8 mouse cellular contexts compared by ENCODE assay signal in genomic region chr7:66839463-66840007, GRCm38 (mm10). TPM values are rescaled to one million over a fixed set of nuclear protein-coding genes. Genes with fewer than 3 reads are reported as not detected.
A peak's percentile ranks its signal among the peaks of the same experiment; 100 is the strongest.
DNase-seq lines count a peak whose midpoint lies in the region; ATAC-seq lines count a peak whose summit lies in the region.

TSS of gene Adamts17 (plus strand) at chr7:66839735.

- peaks cover 11% of the 10 kb centered on the region; the same call in 1 of the 2 replicates for H3K27me3 ChIP-seq in forebrain, embryonic 11.5 days (ENCODE audit: control insufficient read depth, insufficient read depth, low read length)
- 0 out of 2 replicates have a peak, but pooled peaks cover 6% of the 10 kb centered on the region for H3K27me3 ChIP-seq in heart, embryonic 15.5 days
- H3K27me3 ChIP-seq in liver, embryonic 12.5 days (replicated peaks): peaks cover 66% of the 10 kb centered on the region
- no peaks in the 10 kb centered on the region for H3K27me3 ChIP-seq in stomach, embryonic 14.5 days (ENCODE audit: control insufficient read depth, insufficient read depth, low read length)

- peak; percentile 94 for DNase-seq in forebrain, embryonic 11.5 days (ENCODE audit: low spot score)
- DNase-seq in kidney, postnatal 14 days: peak; percentile 95
- DNase-seq in natural killer cell, adult 2 months (ENCODE audit: low spot score in 2 of 2): peak; percentile 82 to 87

- H3K4me1 ChIP-seq in brown adipose tissue, adult 24 weeks (ENCODE audit: control insufficient read depth, insufficient read depth, insufficient read length, low read length): no peaks in the 10 kb centered on the region
- H3K4me1 ChIP-seq in forebrain, embryonic 11.5 days (replicated peaks; ENCODE audit: control insufficient read depth, insufficient read depth, low read length): peaks cover 4% of the 10 kb centered on the region; the same call in 1 of the 2 replicates
- peaks cover 33% of the 10 kb centered on the region for H3K4me1 ChIP-seq in heart, embryonic 15.5 days (replicated peaks)
- peaks cover 10% of the 10 kb centered on the region; the same call in 1 of the 2 replicates for H3K4me1 ChIP-seq in liver, embryonic 12.5 days
- peaks cover 15% of the 10 kb centered on the region; the same call in 1 of the 2 replicates for H3K4me1 ChIP-seq in stomach, embryonic 14.5 days (ENCODE audit: control insufficient read depth, insufficient read depth, low read length)

- H3K9ac ChIP-seq in forebrain, embryonic 11.5 days (ENCODE audit: low read length): peak within 1 kb of the TSS; percentile 48
- H3K9ac ChIP-seq in heart, embryonic 15.5 days: peak within 1 kb of the TSS; percentile 70
- H3K9ac ChIP-seq in liver, embryonic 12.5 days: peak within 1 kb of the TSS; percentile 52; the same call in 1 of the 2 replicates
- H3K9ac ChIP-seq in stomach, embryonic 14.5 days (replicated peaks; ENCODE audit: low read depth, low read length): peak within 1 kb of the TSS; percentile 32

- under 1% methylated on average over 30 of the region's 30 CpGs for WGBS in forebrain, embryonic 11.5 days
- under 1% methylated on average over 30 of the region's 30 CpGs for WGBS in heart, embryonic 15.5 days
- under 1% methylated on average over 30 of the region's 30 CpGs for WGBS in liver, embryonic 12.5 days (ENCODE audit: insufficient replicate concordance)
- under 1% methylated on average over 30 of the region's 30 CpGs for WGBS in stomach, embryonic 14.5 days

- H3K9me3 ChIP-seq in forebrain, embryonic 11.5 days (ENCODE audit: control insufficient read depth, low read length): no peaks in the 10 kb centered on the region
- no peaks in the 10 kb centered on the region for H3K9me3 ChIP-seq in heart, embryonic 15.5 days (replicated peaks)
- H3K9me3 ChIP-seq in liver, embryonic 12.5 days (replicated peaks): no peaks in the 10 kb centered on the region
- no peaks in the 10 kb centered on the region for H3K9me3 ChIP-seq in stomach, embryonic 14.5 days (ENCODE audit: control insufficient read depth, low read depth, low read length)

- H3K4me3 ChIP-seq in brown adipose tissue, adult 24 weeks (ENCODE audit: insufficient read depth, low read depth, low read length): peak within 1 kb of the TSS; percentile 60
- peak within 1 kb of the TSS; percentile 55 for H3K4me3 ChIP-seq in forebrain, embryonic 11.5 days (ENCODE audit: low read depth, low read length)
- peak within 1 kb of the TSS; percentile 74 for H3K4me3 ChIP-seq in heart, embryonic 15.5 days
- H3K4me3 ChIP-seq in liver, embryonic 12.5 days: peak within 1 kb of the TSS; percentile 57
- H3K4me3 ChIP-seq in stomach, embryonic 14.5 days (ENCODE audit: low read depth, low read length): peak within 1 kb of the TSS; percentile 66

- no peak within 1 kb of the TSS for H3K27ac ChIP-seq in brown adipose tissue, adult 24 weeks (replicated peaks; ENCODE audit: low read depth, low read length)
- H3K27ac ChIP-seq in forebrain, embryonic 11.5 days (ENCODE audit: low read depth, low read length): no peak within 1 kb of the TSS
- H3K27ac ChIP-seq in heart, embryonic 15.5 days: peak within 1 kb of the TSS; percentile 63
- no peak within 1 kb of the TSS for H3K27ac ChIP-seq in liver, embryonic 12.5 days
- H3K27ac ChIP-seq in stomach, embryonic 14.5 days (ENCODE audit: low read length): peak within 1 kb of the TSS; percentile 29; the same call in 1 of the 2 replicates

- peak within 1 kb of the TSS; percentile 100 for H3K4me2 ChIP-seq in forebrain, embryonic 11.5 days (ENCODE audit: low read depth, low read length, severe bottlenecking)
- H3K4me2 ChIP-seq in heart, embryonic 15.5 days: peak within 1 kb of the TSS; percentile 99
- H3K4me2 ChIP-seq in liver, embryonic 12.5 days: peak within 1 kb of the TSS; percentile 86
- H3K4me2 ChIP-seq in stomach, embryonic 14.5 days (replicated peaks; ENCODE audit: low read depth, low read length): peak within 1 kb of the TSS; percentile 100

- no peaks in the 10 kb centered on the region for H3K36me3 ChIP-seq in forebrain, embryonic 11.5 days (ENCODE audit: control insufficient read depth, insufficient read depth, low read length)
- H3K36me3 ChIP-seq in heart, embryonic 15.5 days: no peaks in the 10 kb centered on the region
- no peaks in the 10 kb centered on the region for H3K36me3 ChIP-seq in liver, embryonic 12.5 days
- no peaks in the 10 kb centered on the region for H3K36me3 ChIP-seq in stomach, embryonic 14.5 days (ENCODE audit: control insufficient read depth, insufficient read depth, low read length)

- peak; percentile 98 for ATAC-seq in CD4-positive, CD25-positive, alpha-beta regulatory T cell, adult 4 months
- peak; percentile 98 for ATAC-seq in forebrain, embryonic 11.5 days (replicated peaks; ENCODE audit: low FRiP score)
- ATAC-seq in heart, embryonic 15.5 days (replicated peaks; ENCODE audit: insufficient number of reproducible peaks, insufficient read depth, low FRiP score, low read depth): peak; percentile 95
- peak; percentile 90 for ATAC-seq in liver, embryonic 12.5 days
- ATAC-seq in stomach, embryonic 14.5 days (ENCODE audit: insufficient number of reproducible peaks, insufficient read depth, low FRiP score, low read depth): peak; percentile 96

RNA-seq across cellular contexts. Expression of gene Adamts17, which starts in this region (rescaled TPM):
- under 1 TPM; 0.43 to 0.54 TPM for polyA plus RNA-seq in CD4-positive, CD25-positive, alpha-beta regulatory T cell, adult 4 months (2017; shearing (Covaris generic))
- not detected in 2 replicates for polyA plus RNA-seq in brown adipose tissue, adult 24 weeks (2012; ENCODE audit: insufficient read depth, insufficient read length, missing spikeins)
- polyA plus RNA-seq in forebrain, embryonic 11.5 days (2014; fragmentation: Nextera tagmentation; extraction: Ambion mirVana): 0.72 and 1.1 TPM in 2 replicates
- polyA plus RNA-seq in heart, embryonic 15.5 days (2015; fragmentation: Nextera tagmentation; extraction: Ambion mirVana): 5.1 and 7.2 TPM in 2 replicates
- polyA plus RNA-seq in liver, embryonic 12.5 days (2016; fragmentation: Nextera tagmentation; extraction: Ambion mirVana): 0.73 and 1.0 TPM in 2 replicates
- polyA plus RNA-seq in stomach, embryonic 14.5 days (2014; fragmentation: Nextera tagmentation; extraction: Ambion mirVana): 7.5 and 7.8 TPM in 2 replicates

Comparison
In these comparisons a context has a peak if more than half of its experiments do, and no peak if none do; other contexts are left out.
1. Peak in ATAC-seq in CD4-positive, CD25-positive, alpha-beta regulatory T cell, adult 4 months; RNA of the gene not detected or under 1 TPM.
2. H3K27ac ChIP-seq: peak in heart, embryonic 15.5 days (single experiment) and stomach, embryonic 14.5 days (single experiment); none in brown adipose tissue, adult 24 weeks (single experiment), forebrain, embryonic 11.5 days (single experiment) and liver, embryonic 12.5 days (single experiment).
3. Peak in every context shown above with its lines, with median percentiles within 50 percentile points of each other: ATAC-seq, H3K4me3 ChIP-seq, DNase-seq, H3K4me2 ChIP-seq and H3K9ac ChIP-seq.